Mouse (Mus musculus): Measurements from ENCODE around the gene B3galt1.

The B3galt1 gene

GRCm38 (mm10) chr2:67730771-67731170, 165.1 kb downstream of the B3galt1 start:
- DNase-seq (ENCODE audit: low spot score): no peak

- no peak for DNase-seq (ENCODE audit: low spot score)
Observed at GRCm38 (mm10) chr2:67751585-67751984, 185.9 kb downstream of the B3galt1 start.

GRCm38 (mm10) chr2:67756507-67756906, 190.8 kb downstream of the B3galt1 start:
- DNase-seq (ENCODE audit: low spot score): no peak

GRCm38 (mm10) chr2:67787536-67787935, 221.9 kb downstream of the B3galt1 start:
- no peak for DNase-seq (ENCODE audit: low spot score)

- no peak for DNase-seq (ENCODE audit: low spot score)
Observed at GRCm38 (mm10) chr2:67797561-67797960, 231.9 kb downstream of the B3galt1 start.

- no peak for DNase-seq (ENCODE audit: low spot score)
Observed at GRCm38 (mm10) chr2:67799981-67800380, 234.3 kb downstream of the B3galt1 start.

GRCm38 (mm10) chr2:67816149-67816548, 250.5 kb downstream of the B3galt1 start:
- DNase-seq (ENCODE audit: low spot score): no peak

- no peak for DNase-seq (ENCODE audit: low spot score)
Observed at GRCm38 (mm10) chr2:67818014-67818413, 252.3 kb downstream of the B3galt1 start.

- DNase-seq (ENCODE audit: low spot score): no peak
Observed at GRCm38 (mm10) chr2:67822360-67822759, 256.7 kb downstream of the B3galt1 start.

- DNase-seq (ENCODE audit: low spot score): no peak
Observed at GRCm38 (mm10) chr2:67827697-67828096, 262.0 kb downstream of the B3galt1 start.

- no peak for DNase-seq (ENCODE audit: low spot score)
Observed at GRCm38 (mm10) chr2:67829055-67829915, 263.6 kb downstream of the B3galt1 start.

- no peak for DNase-seq (ENCODE audit: low spot score)
Observed at GRCm38 (mm10) chr2:67847806-67848205, 282.1 kb downstream of the B3galt1 start.

GRCm38 (mm10) chr2:67850725-67851124, 285.1 kb downstream of the B3galt1 start:
- DNase-seq (ENCODE audit: low spot score): no peak

GRCm38 (mm10) chr2:67858340-67858739, 292.7 kb downstream of the B3galt1 start:
- no peak for DNase-seq (ENCODE audit: low spot score)

- DNase-seq (ENCODE audit: low spot score): no peak
Observed at GRCm38 (mm10) chr2:67859004-67859403, 293.3 kb downstream of the B3galt1 start.

- DNase-seq (ENCODE audit: low spot score): no peak
Observed at GRCm38 (mm10) chr2:67873368-67873767, 307.7 kb downstream of the B3galt1 start.

- DNase-seq (ENCODE audit: low spot score): no peak
Observed at GRCm38 (mm10) chr2:67879836-67880235, 314.2 kb downstream of the B3galt1 start.

GRCm38 (mm10) chr2:67881713-67882281, 316.1 kb downstream of the B3galt1 start:
- no peak for DNase-seq (ENCODE audit: low spot score)

GRCm38 (mm10) chr2:67897956-67898689, 332.5 kb downstream of the B3galt1 start:
- DNase-seq (ENCODE audit: low spot score): peak; percentile 43

GRCm38 (mm10) chr2:67901574-67901973, 335.9 kb downstream of the B3galt1 start:
- DNase-seq (ENCODE audit: low spot score): no peak

- DNase-seq (ENCODE audit: low spot score): no peak
Observed at GRCm38 (mm10) chr2:67902651-67903292, 337.1 kb downstream of the B3galt1 start.

- DNase-seq (ENCODE audit: low spot score): no peak
Observed at GRCm38 (mm10) chr2:67903769-67904168, 338.1 kb downstream of the B3galt1 start.
